Mouse (Mus musculus) liver, embryonic 16.5 days (tissue): ENCODE data around the gene 2700049A03Rik. TPM values are rescaled to one million over a fixed set of nuclear protein-coding genes. Genes with fewer than 3 reads are reported as not detected.

Experiments
- ATAC-seq: fragments of 200-750 bp; cut with Nextera tagmentation; 2 replicates; pipeline ENCODE4 v1.8.0; 2017; ENCODE audit warnings: low read depth, mild to moderate bottlenecking, moderate number of reproducible peaks, moderate library complexity
- H3K27ac ChIP-seq: fragments of 300-500 bp; sonication (generic); 2 replicates; pipeline ENCODE4 v1.5.1; 2014; ENCODE audit warnings: mild to moderate bottlenecking, low read length
- H3K27me3 ChIP-seq: fragments of 300-500 bp; sonication (generic); 2 replicates; pipeline ENCODE4 v1.6.1; 2014; ENCODE audit warnings: low read depth, low read length, mixed read lengths; ENCODE audit not compliant: control insufficient read depth, insufficient read depth
- H3K36me3 ChIP-seq: fragments of 300-500 bp; sonication (generic); 2 replicates; pipeline ENCODE4 v1.6.1; 2014; ENCODE audit warnings: mild to moderate bottlenecking; ENCODE audit not compliant: control insufficient read depth, insufficient read depth
- H3K4me1 ChIP-seq: fragments of 300-500 bp; sonication (generic); 2 replicates; pipeline ENCODE4 v1.6.1; 2014; ENCODE audit warnings: low read depth, low read length, mixed read lengths; ENCODE audit not compliant: control insufficient read depth
- H3K4me2 ChIP-seq: fragments of 300-500 bp; sonication (generic); 2 replicates; pipeline ENCODE4 v1.6.1; 2014; ENCODE audit warnings: low read depth, low read length, mixed read lengths
- H3K4me3 ChIP-seq: fragments of 300-500 bp; sonication (generic); 2 replicates; pipeline ENCODE4 v1.5.1; 2014; ENCODE audit warnings: low read depth, mild to moderate bottlenecking, low read length
- H3K9ac ChIP-seq: fragments of 300-500 bp; sonication (generic); 2 replicates; pipeline ENCODE4 v1.6.1; 2014; ENCODE audit warnings: low read depth, low read length
- H3K9me3 ChIP-seq: fragments of 300-500 bp; sonication (generic); replicated peaks from 2 replicates; pipeline ENCODE4 v1.6.1; 2016; ENCODE audit warnings: low read length; ENCODE audit not compliant: control insufficient read depth
- WGBS: fragments of 180-500 bp; shearing (Covaris S2); extraction: QIAGEN DNeasy Blood & Tissue Kit; methylation state at CpG from one replicate; pipeline ENCODE4 v1.1.7; 2014; ENCODE audit not compliant: insufficient replicate concordance; 5-methylcytosine and 5-hydroxymethylcytosine counted together
- polyA plus RNA-seq: library from polyadenylated mRNA; unstranded; fragments of >200 nt; fragmentation: Nextera tagmentation; extraction: Ambion mirVana; gene quantifications from 2 replicates; pipeline ENCODE4 v1.2.1, GENCODE M21; 2015

2700049A03Rik gene
- polyA plus RNA-seq, 1 experiment from 2014 or later = 4.7 TPM

DNA sequence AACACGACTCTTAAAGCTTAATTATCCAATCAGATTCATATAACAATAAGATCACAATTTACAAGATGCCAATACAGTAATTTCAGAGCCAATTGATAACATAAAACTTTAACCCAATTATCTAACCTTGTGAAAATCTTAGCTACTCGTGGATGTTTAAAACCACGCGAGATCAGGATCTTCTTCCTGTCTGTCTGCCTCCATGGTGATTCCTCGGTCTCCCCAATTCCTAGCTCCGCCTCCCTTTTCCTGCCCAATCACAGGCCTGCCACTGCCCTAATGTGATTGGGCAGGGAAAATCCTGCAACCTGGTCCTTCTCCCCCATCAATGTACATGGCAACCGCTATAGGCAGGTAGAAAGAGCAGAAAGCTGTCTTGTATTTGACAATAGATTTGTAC lies 132.7 kb downstream of the 2700049A03Rik start:
- Histone ChIP-seq H3K9me3 (0 out of 2 replicates have a peak, but pooled peaks cover 3% of the 10 kb centered on the region), H3K9ac (no peak overlapping the region), H3K4me3 (no peak overlapping the region), H3K27ac (no peak overlapping the region), H3K4me2 (no peak overlapping the region), H3K4me1 (no peaks in the 10 kb centered on the region), H3K27me3 (no peaks in the 10 kb centered on the region), H3K36me3 (no peaks in the 10 kb centered on the region)
- WGBS = 67% methylated on average over 7 of the region's 7 CpGs
- ATAC-seq = no peak

DNA sequence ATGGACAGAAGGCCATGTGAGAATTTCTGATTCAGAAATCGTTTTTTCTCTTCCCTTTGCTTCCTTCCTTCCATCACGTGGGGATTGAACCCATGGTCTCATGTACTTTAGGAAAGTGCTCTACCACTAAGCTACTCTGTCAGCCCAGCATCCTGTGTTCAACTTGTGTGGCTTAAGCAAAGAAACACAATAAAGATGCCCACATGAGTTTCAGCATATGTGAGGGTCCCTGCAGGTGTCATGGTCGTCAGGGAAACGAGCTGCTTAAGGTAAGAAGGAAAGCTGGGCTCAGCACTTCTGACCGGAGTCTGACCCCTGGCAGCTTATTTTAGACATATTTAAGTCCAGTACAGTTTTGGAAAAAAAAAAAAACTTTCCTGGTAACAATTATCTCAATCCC lies 134.5 kb downstream of the 2700049A03Rik start:
- no peak overlapping the region for H3K4me3 ChIP-seq
- ATAC-seq = no peak
- 47% methylated on average over 5 of the region's 5 CpGs for WGBS
- no peak overlapping the region for H3K9ac ChIP-seq
- no peak overlapping the region for H3K4me2 ChIP-seq
- no peaks in the 10 kb centered on the region for H3K4me1 ChIP-seq
- H3K27me3 ChIP-seq = no peaks in the 10 kb centered on the region
- no peak overlapping the region for H3K27ac ChIP-seq
- H3K9me3 ChIP-seq = 0 out of 2 replicates have a peak, but pooled peaks cover 2% of the 10 kb centered on the region
- no peaks in the 10 kb centered on the region for H3K36me3 ChIP-seq

DNA sequence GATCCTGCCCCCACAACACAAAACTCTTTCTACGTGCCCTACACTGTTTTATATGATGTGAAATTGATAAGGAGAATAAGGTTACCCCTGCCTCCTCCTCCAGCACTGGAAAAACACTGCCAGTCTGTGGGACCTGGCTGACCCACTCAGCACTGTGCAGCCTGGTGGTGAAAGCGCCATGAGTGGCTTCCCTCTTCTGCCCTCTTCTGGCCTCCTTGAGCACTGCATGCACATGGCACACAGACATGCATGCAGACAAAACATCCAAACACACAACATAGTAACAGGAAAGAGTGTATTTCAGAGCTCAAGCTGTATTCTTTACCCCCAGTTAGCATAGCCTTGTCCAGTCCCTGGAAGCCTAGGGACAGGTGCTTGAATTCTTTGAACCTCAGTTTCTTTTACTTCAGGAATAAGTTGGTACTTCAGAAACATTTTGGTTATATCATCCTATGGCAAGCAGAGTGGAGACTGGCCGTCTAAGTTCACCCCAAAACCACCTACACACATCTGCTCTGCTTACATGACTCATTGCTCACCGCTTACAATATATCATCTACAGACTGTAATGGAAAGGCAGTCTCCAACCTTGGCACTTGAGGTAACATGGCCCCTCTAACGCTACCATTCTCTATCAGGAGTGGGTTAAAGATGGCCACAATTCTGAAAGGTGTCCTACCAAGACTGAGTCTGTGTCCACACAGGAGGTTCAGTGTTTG lies 138.0 kb downstream of the 2700049A03Rik start:
- Histone ChIP-seq H3K4me1 (no peaks in the 10 kb centered on the region), H3K9ac (no peak overlapping the region), H3K36me3 (no peaks in the 10 kb centered on the region), H3K27me3 (no peaks in the 10 kb centered on the region), H3K4me2 (no peak overlapping the region), H3K27ac (no peak overlapping the region), H3K4me3 (no peak overlapping the region), H3K9me3 (no peaks in the 10 kb centered on the region)
- WGBS = 77% methylated on average over 5 of the region's 5 CpGs
- no peak for ATAC-seq

GRCm38 (mm10) chr12:71275906-71276595 lies 139.4 kb downstream of the 2700049A03Rik start:
- Histone ChIP-seq H3K36me3 (no peaks in the 10 kb centered on the region), H3K27me3 (no peaks in the 10 kb centered on the region), H3K4me1 (no peaks in the 10 kb centered on the region), H3K27ac (no peak overlapping the region), H3K4me2 (no peak overlapping the region), H3K4me3 (no peak overlapping the region), H3K9me3 (no peaks in the 10 kb centered on the region), H3K9ac (no peak overlapping the region)
- no peak for ATAC-seq
- WGBS = 54% methylated on average over 8 of the region's 8 CpGs

DNA sequence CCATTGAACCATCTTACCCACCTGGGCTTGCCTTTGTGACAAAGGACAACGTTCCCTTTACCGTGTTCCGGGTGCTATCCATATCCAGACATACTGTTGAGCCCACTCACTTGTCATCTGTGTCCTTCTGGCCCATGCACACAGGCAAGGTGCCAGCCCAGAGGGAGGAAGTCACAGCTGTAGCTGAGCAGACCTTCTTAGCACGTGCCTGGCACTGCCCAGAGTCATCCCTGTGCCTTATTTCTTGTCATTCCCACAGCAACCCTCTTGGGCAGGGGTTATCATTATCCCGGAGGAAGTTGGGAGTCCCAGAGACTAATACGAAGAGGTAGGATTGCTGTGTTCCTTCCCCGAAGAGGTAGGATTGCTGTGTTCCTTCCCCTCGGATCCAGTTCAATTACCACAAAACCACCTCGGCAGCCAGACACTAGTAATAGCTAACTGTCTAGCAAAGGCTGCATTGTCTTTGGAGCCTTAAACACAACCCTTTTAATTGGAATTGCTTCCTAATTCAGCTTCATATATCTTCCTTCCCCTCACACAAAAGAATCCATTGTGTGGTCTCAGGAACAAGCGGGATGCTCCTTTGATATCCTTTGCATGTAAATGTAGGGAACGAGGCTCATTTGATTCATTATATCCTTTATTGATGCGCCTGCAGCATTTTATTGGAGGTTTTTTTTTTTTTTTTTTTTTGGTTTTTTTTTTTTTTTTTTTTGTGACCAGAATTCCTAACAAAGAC lies 143.0 kb downstream of the 2700049A03Rik start:
- 64% methylated on average over 12 of the region's 12 CpGs for WGBS
- Histone ChIP-seq H3K4me1 (no peaks in the 10 kb centered on the region), H3K4me3 (no peak overlapping the region), H3K36me3 (no peaks in the 10 kb centered on the region), H3K4me2 (no peak overlapping the region), H3K9me3 (no peaks in the 10 kb centered on the region), H3K27ac (no peak overlapping the region), H3K9ac (no peak overlapping the region), H3K27me3 (no peaks in the 10 kb centered on the region)
- ATAC-seq = no peak

DNA sequence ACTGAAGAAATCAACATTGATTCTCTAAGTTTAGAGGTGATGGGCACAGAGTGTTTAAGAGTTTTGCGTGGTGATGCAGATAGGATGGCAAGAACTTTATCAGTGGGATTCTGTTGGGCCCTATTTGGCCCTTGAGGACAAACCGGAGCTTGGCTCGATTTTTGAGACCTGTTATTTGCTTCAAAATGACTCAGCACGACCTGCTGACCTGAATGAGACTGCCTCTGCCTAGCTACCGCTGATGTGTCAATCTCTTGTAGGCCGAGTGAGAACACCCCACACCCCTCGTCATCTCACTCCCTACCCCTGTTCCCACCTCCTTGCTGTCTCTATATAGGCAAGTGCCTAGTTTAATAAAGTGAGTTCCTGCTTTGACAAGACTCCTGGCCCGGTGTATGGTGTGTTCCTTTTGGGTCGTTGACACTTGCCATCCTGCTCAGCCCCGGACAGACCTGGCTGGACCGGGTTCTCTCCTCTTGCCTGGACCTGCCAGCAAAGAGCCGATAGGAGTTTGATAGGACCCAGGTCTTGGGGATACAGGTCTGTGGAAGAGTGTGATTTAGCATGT lies 144.6 kb downstream of the 2700049A03Rik start:
- Histone ChIP-seq H3K27me3 (no peaks in the 10 kb centered on the region), H3K4me3 (no peak overlapping the region), H3K36me3 (no peaks in the 10 kb centered on the region), H3K4me1 (no peaks in the 10 kb centered on the region), H3K9ac (no peak overlapping the region), H3K27ac (no peak overlapping the region), H3K4me2 (no peak overlapping the region), H3K9me3 (no peaks in the 10 kb centered on the region; the same call in 1 of the 2 replicates)
- 65% methylated on average over 12 of the region's 12 CpGs for WGBS
- ATAC-seq = no peak

- ATAC-seq = no peak
- Histone ChIP-seq H3K9me3 (no peaks in the 10 kb centered on the region; the same call in 1 of the 2 replicates), H3K36me3 (no peaks in the 10 kb centered on the region), H3K4me2 (no peak overlapping the region), H3K9ac (no peak overlapping the region), H3K27me3 (no peaks in the 10 kb centered on the region), H3K4me1 (no peaks in the 10 kb centered on the region), H3K4me3 (no peak overlapping the region), H3K27ac (no peak overlapping the region)
Observed at GRCm38 (mm10) chr12:71285399-71285798, 148.8 kb downstream of the 2700049A03Rik start.

DNA sequence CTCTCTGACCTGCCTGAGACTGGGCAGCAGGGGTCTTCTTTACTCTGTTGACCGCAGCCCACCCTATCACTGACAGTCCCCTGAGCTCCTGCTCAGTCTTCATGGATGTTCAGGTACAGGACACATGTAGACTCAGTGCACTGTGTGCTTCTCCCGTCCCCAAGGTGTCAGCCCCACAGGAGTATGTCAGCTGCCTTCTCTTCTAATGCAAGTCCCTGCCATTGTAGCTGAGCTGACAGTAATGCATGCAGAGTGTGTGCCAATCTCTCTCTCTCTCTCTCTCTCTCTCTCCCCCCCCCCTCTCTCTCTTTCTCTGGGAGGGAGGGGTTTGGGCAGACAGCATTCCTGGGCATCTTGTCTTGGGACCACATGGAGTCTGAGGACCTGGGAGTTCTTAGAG lies 153.8 kb downstream of the 2700049A03Rik start:
- 63% methylated on average over 2 of the region's 2 CpGs for WGBS
- no peak for ATAC-seq
- Histone ChIP-seq H3K4me3 (no peak overlapping the region), H3K9me3 (no peaks in the 10 kb centered on the region; the same call in 1 of the 2 replicates), H3K36me3 (no peaks in the 10 kb centered on the region), H3K27ac (no peak overlapping the region), H3K4me1 (no peaks in the 10 kb centered on the region), H3K27me3 (no peaks in the 10 kb centered on the region), H3K9ac (no peak overlapping the region), H3K4me2 (no peak overlapping the region)
